Mouse (Mus musculus): ENCODE data around the gene Kcnj13. TPM values are rescaled to one million over a fixed set of nuclear protein-coding genes. Genes with fewer than 3 reads are reported as not detected.

The Kcnj13 gene
- polyA plus RNA-seq, 1 experiment from 2014 or later = 3.5 TPM

DNA sequence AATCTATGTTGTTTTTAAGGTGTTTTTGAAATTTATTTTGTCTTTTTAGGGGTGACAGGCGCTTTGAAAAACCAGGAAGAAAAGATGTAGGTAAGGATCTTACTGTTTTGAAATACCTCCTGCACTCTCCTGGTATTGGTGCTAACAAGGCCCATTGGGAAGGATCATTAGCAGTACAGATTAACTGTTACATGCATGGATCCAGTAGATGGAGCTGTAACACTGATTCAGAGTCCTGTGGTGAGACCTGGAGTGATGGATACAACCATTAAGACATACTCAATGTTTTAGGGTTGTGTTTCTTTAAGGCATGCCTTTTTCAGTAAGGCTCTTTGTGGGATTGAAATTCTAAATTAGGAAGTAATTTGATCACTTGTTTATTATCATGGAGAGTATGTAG, 14.6 kb downstream of the Kcnj13 start:
- no peak for ATAC-seq (ENCODE audit: insufficient number of reproducible peaks, insufficient read depth, low FRiP score, low TSS enrichment, low read depth)

DNA sequence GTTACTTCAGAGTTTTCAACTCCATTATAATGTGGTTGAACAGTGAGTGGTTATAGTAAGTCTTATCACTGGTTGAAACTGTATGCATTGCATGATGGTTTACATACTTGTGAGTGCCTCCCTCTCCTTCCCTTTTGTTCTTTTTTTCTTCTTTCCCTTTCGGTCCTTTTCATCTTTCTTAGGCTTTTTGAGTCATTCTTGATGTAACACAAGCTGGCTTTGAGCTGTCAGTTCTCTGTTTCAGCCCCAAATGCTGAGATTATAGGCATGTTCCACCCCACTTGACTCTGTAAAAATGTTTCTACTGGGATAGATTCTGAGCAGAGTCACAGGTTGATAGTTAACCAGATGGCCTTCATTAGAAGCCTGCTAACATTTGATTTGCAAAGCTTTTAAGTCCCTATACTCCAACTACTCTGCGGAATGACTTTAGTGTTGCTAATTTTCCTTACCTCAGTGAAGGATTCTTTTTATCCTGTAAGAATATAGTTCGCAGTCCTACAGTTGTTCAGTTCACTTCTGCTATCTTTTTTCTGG, 16.4 kb downstream of the Kcnj13 start:
- Histone ChIP-seq H3K9me3 (no peaks in the 10 kb centered on the region), H3K4me2 (no peak overlapping the region), H3K27ac (no peak overlapping the region), H3K36me3 (peaks cover 59% of the 10 kb centered on the region), H3K9ac (replicated peaks) (no peak overlapping the region), H3K4me1 (replicated peaks) (no peaks in the 10 kb centered on the region), H3K27me3 (no peaks in the 10 kb centered on the region), H3K4me3 (replicated peaks) (no peak overlapping the region)
- whole genome bisulfite sequencing = 83% methylated on average over 3 of the region's 3 CpGs
- no peak for ATAC-seq (ENCODE audit: insufficient number of reproducible peaks, insufficient read depth, low FRiP score, low TSS enrichment, low read depth)

More for the DNA sequence above, 14.6 kb downstream of the Kcnj13 start:
- Histone ChIP-seq H3K9ac (replicated peaks) (no peak overlapping the region), H3K9me3 (no peaks in the 10 kb centered on the region), H3K4me1 (replicated peaks) (no peaks in the 10 kb centered on the region), H3K36me3 (peaks cover 54% of the 10 kb centered on the region), H3K27me3 (no peaks in the 10 kb centered on the region), H3K27ac (no peak overlapping the region), H3K4me2 (no peak overlapping the region), H3K4me3 (replicated peaks) (no peak overlapping the region)
- WGBS = 91% methylated on average over 1 of the region's 1 CpGs

DNA sequence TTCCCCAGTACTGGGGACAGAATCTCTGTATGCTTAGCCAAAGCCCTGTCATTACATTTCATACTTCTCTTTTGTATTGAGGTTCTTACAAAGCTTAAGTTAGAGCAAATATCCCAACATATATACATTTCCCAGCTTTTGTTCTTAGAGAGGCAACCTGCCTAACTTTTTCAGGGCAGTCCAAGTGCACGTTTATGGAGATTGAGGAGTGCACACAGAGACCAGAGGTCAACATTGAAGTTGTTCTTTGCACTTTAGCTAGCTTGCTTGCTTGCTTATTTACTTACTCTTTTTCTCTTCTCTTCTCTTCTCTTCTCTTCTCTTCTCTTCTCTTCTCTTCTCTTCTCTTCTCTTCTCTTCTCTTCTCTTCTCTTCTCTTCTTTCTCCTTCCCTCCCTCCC, 34.3 kb downstream of the Kcnj13 start:
- WGBS = 82% methylated on average over 1 of the region's 1 CpGs

DNA sequence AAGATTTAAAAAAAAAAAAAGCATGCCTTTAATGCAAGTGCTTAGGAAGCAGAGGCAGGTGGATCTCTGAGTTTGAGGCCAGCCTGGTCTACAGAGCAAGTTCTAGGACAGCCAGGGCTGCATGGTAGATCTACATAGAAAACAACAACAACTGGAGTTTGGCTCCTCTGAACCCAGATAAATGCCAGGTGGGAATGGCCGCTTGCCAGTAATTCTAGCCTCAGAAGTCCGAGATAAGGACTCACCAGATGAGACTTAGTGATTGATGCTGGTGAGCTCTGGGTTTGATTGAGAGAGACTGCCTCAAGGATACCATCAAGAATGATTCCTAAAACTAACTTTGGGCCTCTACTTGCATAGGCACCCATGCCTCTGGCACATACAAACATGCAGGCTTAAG, 44.0 kb downstream of the Kcnj13 start:
- 73% methylated on average over 2 of the region's 2 CpGs for WGBS
- H3K36me3 ChIP-seq = peaks cover 27% of the 10 kb centered on the region; the same call in 1 of the 2 replicates

More for the DNA sequence above, 34.3 kb downstream of the Kcnj13 start:
- Histone ChIP-seq H3K4me1 (replicated peaks) (no peaks in the 10 kb centered on the region), H3K36me3 (peaks cover 19% of the 10 kb centered on the region), H3K9ac (replicated peaks) (no peak overlapping the region), H3K27ac (no peak overlapping the region), H3K9me3 (no peaks in the 10 kb centered on the region), H3K4me2 (no peak overlapping the region), H3K4me3 (replicated peaks) (no peak overlapping the region), H3K27me3 (no peaks in the 10 kb centered on the region)
- no peak for ATAC-seq (ENCODE audit: insufficient number of reproducible peaks, insufficient read depth, low FRiP score, low TSS enrichment, low read depth)

More for the DNA sequence above, 44.0 kb downstream of the Kcnj13 start:
- Histone ChIP-seq H3K4me2 (no peak overlapping the region), H3K27me3 (no peaks in the 10 kb centered on the region), H3K4me3 (replicated peaks) (no peak overlapping the region), H3K9ac (replicated peaks) (no peak overlapping the region), H3K27ac (no peak overlapping the region), H3K4me1 (replicated peaks) (no peaks in the 10 kb centered on the region), H3K9me3 (no peaks in the 10 kb centered on the region)
- ATAC-seq (ENCODE audit: insufficient number of reproducible peaks, insufficient read depth, low FRiP score, low TSS enrichment, low read depth) = no peak

Other genes starting within 250 kb of the Kcnj13 start
- gene Ecel1, start 238.2 kb downstream of the Kcnj13 start, polyA plus RNA-seq (2016; fragmentation: Nextera tagmentation; extraction: Ambion mirVana) = 0.29 and 0.56 TPM in 2 replicates
- not detected in 2 replicates for gene Prss56, start 211.4 kb downstream of the Kcnj13 start, polyA plus RNA-seq (2016; fragmentation: Nextera tagmentation; extraction: Ambion mirVana)
- gene Chrnd, start 204.1 kb downstream of the Kcnj13 start, polyA plus RNA-seq (2016; fragmentation: Nextera tagmentation; extraction: Ambion mirVana) = 1.7 and 3.0 TPM in 2 replicates
- gene Chrng, start 190.1 kb downstream of the Kcnj13 start, polyA plus RNA-seq (2016; fragmentation: Nextera tagmentation; extraction: Ambion mirVana) = 10.4 and 11.8 TPM in 2 replicates
- 170 and 171 TPM in 2 replicates for gene Eif4e2, start 180.8 kb downstream of the Kcnj13 start, polyA plus RNA-seq (2016; fragmentation: Nextera tagmentation; extraction: Ambion mirVana)
- 0.37 and 0.43 TPM in 2 replicates for gene Efhd1, start 130.4 kb downstream of the Kcnj13 start, polyA plus RNA-seq (2016; fragmentation: Nextera tagmentation; extraction: Ambion mirVana)
- gene Gigyf2, start 67.7 kb downstream of the Kcnj13 start, polyA plus RNA-seq (2016; fragmentation: Nextera tagmentation; extraction: Ambion mirVana) = 57.5 and 62.5 TPM in 2 replicates
- 0.99 and 5.5 TPM in 2 replicates for gene Snorc, start 75.5 kb upstream of the Kcnj13 start, polyA plus RNA-seq (2016; fragmentation: Nextera tagmentation; extraction: Ambion mirVana)
- gene Neu2, start 115.2 kb upstream of the Kcnj13 start, polyA plus RNA-seq (2016; fragmentation: Nextera tagmentation; extraction: Ambion mirVana) = 0.18 TPM in 1 of 2 replicates, not detected in the other
- 0.21 and 0.24 TPM in 2 replicates for gene Ngef, start 179.1 kb upstream of the Kcnj13 start, polyA plus RNA-seq (2016; fragmentation: Nextera tagmentation; extraction: Ambion mirVana)
- 3.6 and 3.9 TPM in 2 replicates for gene Inpp5d, start 225.6 kb upstream of the Kcnj13 start, polyA plus RNA-seq (2016; fragmentation: Nextera tagmentation; extraction: Ambion mirVana)

Measured in limb, embryonic 12.5 days (tissue).